Mouse (Mus musculus) spleen, adult 10 weeks (tissue): ENCODE data around the gene Nxt2. TPM values are rescaled to one million over a fixed set of nuclear protein-coding genes. Genes with fewer than 3 reads are reported as not detected.

Experiments used
- polyA plus RNA-seq: library from polyadenylated mRNA; stranded (reverse); fragments of 350-450 nt; fragmentation: Illumina TruSeq; extraction: RNeasy Lipid Tissue Mini Kit (QIAGEN cat#74804); gene quantifications from one replicate; pipeline ENCODE4 v1.2.3, GENCODE M21; 2015; ENCODE audit warnings: low replicate concordance; ENCODE audit not compliant: insufficient read depth

Gene Nxt2
- 15.0 TPM for polyA plus RNA-seq

DNA sequence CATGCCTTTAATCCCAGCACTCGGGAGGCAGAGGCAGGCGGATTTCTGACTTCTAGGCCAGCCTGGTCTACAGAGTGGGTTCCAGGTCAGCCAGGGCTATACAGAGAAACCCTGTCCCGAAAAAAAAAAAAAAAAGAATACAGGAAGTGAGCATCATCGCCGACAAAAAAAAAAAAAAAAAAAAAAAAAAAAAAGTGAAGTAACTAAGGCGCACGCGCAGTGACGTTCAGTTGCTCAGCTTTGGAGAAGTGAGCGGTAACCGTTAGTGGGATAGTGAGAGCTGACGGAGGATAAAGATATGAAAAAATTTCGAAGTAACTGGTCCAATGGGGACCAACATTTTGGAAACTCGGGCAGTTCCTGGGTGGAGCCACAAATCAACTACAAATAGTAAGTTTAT is at the start of gene Nxt2:
Nxt2 (plus strand) TSS at position 229 of the 400 bp plus-strand sequence.

GRCm38 (mm10) chrX:142196831-142197230 is 29.7 kb upstream of the Nxt2 start, which contains the start of gene Gucy2f:
TSS of gene Gucy2f (minus strand) at chrX:142196931.

Other genes with a start within 250 kb of the Nxt2 start
- gene Gucy2f, start 29.8 kb upstream of the Nxt2 start, polyA plus RNA-seq, result not detected
- 0.15 TPM for gene Kcne1l, start 79.5 kb downstream of the Nxt2 start, polyA plus RNA-seq
- gene Acsl4, start 163.8 kb downstream of the Nxt2 start, polyA plus RNA-seq, result 37.4 TPM